Mouse (Mus musculus) heart, adult 2 months (tissue): ENCODE measurements at regions not wholly inside any gene's neighbourhood (a gene's known extent, or its start where the extent isn't known, plus 50 kb on each side); places are given as distances from the start of the nearest gene placed in this dataset.

Experiments used
- DNase-seq, 2 experiments: peaks; one replicate each; pipeline ENCODE4 v3.0.0; 2021
- H3K27ac ChIP-seq: fragments of 200-600 bp; 2 replicates; pipeline ENCODE4 v1.8.1; 2022
- H3K27me3 ChIP-seq: fragments of 200-500 bp; 2 replicates; pipeline ENCODE4 v1.6.1; 2012; ENCODE audit warnings: mild to moderate bottlenecking, low read length, inconsistent platforms, mixed read lengths; ENCODE audit not compliant: control insufficient read depth, insufficient read depth
- H3K36me3 ChIP-seq: fragments of 200-500 bp; 2 replicates; pipeline ENCODE4 v1.6.1; 2012; ENCODE audit warnings: low read length, inconsistent platforms; ENCODE audit not compliant: control insufficient read depth, insufficient read depth
- H3K4me1 ChIP-seq: fragments of 200-500 bp; 2 replicates; pipeline ENCODE4 v1.6.1; 2011; ENCODE audit warnings: low read length; ENCODE audit not compliant: control insufficient read depth, insufficient read depth
- H3K4me3 ChIP-seq: fragments of 200-600 bp; 2 replicates; pipeline ENCODE4 v1.8.1; 2022
- H3K79me2 ChIP-seq: fragments of 200-500 bp; replicated peaks from 2 replicates; pipeline ENCODE4 v1.6.1; 2012; ENCODE audit warnings: mild to moderate bottlenecking, inconsistent platforms, low read length, moderate library complexity, mixed read lengths; ENCODE audit not compliant: control insufficient read depth, insufficient read depth
- H3K9ac ChIP-seq: fragments of 200-500 bp; 2 replicates; pipeline ENCODE4 v1.6.1; 2012; ENCODE audit warnings: low read depth, mild to moderate bottlenecking, control low read depth, inconsistent platforms, low read length, mixed read lengths
- CTCF ChIP-seq: fragments of 200-600 bp; IDR thresholded peaks from 2 replicates; pipeline ENCODE4 v1.8.1; 2022; ENCODE audit warnings: antibody characterized with exemption, mild to moderate bottlenecking, moderate library complexity
- EP300 ChIP-seq: fragments of 200-500 bp; IDR thresholded peaks from 2 replicates; pipeline ENCODE4 v1.6.1; 2011; ENCODE audit warnings: low read depth, low read length, control low read depth; ENCODE audit not compliant: insufficient read depth
- POLR2A ChIP-seq: fragments of 200-500 bp; IDR thresholded peaks from 2 replicates; pipeline ENCODE4 v1.6.1; 2011; ENCODE audit warnings: mild to moderate bottlenecking, low read depth, low read length, control low read depth; ENCODE audit not compliant: insufficient read depth
- WGBS: fragments of 180-500 bp; shearing (Covaris S2); methylation state at CpG from one replicate; pipeline ENCODE4 v1.1.7; 2018; 5-methylcytosine and 5-hydroxymethylcytosine counted together
- intact Hi-C: fragments of 180-260 bp; cut with DNase I; formaldehyde crosslinking; loops from one replicate; pipeline ENCODE4 v1.15.1; 2025

DNA sequence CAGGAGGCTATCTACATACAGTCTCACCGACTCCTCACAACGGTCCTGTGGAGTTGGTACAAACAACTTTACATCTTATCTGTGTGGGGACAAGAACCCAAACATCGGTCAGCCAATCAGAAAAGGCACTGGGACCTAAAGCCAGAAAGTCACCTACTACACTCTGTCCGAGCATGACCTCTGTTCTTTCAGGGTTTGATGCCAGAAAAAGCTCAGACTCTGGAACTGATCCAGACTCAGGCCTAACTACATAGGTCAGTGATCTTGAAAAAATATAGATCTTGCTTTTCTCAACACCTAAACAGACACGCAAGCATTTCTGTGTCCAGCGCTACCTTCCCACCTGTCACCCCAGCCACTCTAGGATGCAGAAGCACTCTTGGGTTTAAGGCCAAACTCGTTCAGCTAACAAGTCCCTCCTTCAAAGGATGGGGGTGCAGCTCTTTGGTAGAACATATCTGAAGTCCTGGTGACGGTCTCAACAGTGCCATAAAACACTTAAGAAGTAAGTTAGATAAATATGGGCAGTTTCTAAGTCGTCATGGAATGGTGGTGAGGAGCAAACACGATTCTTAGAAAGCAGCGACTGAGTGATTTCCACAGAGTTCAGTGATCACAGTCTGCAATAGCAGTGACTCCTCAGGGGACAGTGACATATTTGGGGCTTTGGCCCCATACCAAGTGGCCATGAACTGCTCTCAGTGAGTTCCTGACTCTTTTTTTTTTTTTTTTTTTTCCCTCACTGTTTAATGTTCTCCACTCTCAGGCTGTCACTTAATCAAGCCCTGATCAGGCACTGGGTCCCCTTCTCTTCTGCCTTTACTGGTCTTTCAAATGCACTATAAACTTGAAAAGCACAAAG, 181.2 kb upstream of the Smim15 start:
- H3K36me3 ChIP-seq = no peaks in the 10 kb centered on the region
- no peak overlapping the region for H3K4me3 ChIP-seq
- intact Hi-C loops = no loop called here
- no peak for TF ChIP-seq EP300
- no peak for TF ChIP-seq CTCF
- no peak for TF ChIP-seq POLR2A
- peaks cover 5% of the 10 kb centered on the region; the same call in 1 of the 2 replicates for H3K79me2 ChIP-seq
- no peak overlapping the region for H3K27ac ChIP-seq
- peaks cover 8% of the 10 kb centered on the region for H3K4me1 ChIP-seq
- DNase-seq = no peak
- no peaks in the 10 kb centered on the region for H3K27me3 ChIP-seq
- WGBS = 51% methylated on average over 11 of the region's 11 CpGs
- H3K9ac ChIP-seq = no peak overlapping the region

DNA sequence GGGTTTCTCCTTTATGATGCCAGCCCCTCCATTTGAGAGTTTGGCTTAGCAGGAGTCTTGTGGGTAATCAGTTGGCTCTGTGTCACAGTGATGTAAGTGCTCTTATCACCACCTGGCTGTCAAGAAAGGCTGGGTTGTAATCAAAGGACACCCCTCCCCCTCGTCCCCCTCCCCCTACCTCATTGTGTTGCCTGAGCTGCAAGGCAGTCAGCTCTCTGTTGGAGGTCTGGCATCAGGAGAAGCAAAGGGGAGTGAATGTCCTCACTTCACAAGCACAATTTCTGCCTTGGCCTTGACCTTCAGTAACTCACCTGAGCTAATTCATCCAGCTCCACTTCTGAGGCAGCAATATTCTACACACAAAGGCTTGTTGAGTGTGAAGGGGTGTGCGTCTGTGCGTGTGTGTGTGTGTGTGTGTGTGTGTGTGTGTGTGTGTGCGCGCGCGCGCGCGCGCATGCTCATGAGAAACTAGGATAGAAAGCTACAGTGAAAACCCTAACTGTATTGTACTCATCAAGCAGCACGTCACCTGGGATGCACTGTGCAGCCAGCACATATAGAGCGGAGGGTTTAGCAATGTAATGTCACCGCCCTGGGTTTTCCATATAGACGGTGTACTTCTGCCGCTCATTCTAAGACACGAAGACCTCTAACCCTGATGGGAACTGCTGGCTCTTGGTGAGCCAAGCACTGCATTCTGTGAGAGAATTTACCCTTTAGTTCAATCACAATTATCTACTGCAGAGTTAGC, 182.7 kb upstream of the Smim15 start:
- intact Hi-C loops = no loop called here
- Histone ChIP-seq H3K27ac (no peak overlapping the region), H3K36me3 (0 out of 2 replicates have a peak, but pooled peaks cover 2% of the 10 kb centered on the region), H3K4me1 (peaks cover 8% of the 10 kb centered on the region), H3K79me2 (peaks cover 5% of the 10 kb centered on the region; the same call in 1 of the 2 replicates), H3K9ac (no peak overlapping the region), H3K27me3 (no peaks in the 10 kb centered on the region), H3K4me3 (no peak overlapping the region)
- WGBS = 81% methylated on average over 17 of the region's 17 CpGs
- TF ChIP-seq EP300 = no peak
- TF ChIP-seq POLR2A = no peak
- TF ChIP-seq CTCF = no peak
- DNase-seq = no peak

DNA sequence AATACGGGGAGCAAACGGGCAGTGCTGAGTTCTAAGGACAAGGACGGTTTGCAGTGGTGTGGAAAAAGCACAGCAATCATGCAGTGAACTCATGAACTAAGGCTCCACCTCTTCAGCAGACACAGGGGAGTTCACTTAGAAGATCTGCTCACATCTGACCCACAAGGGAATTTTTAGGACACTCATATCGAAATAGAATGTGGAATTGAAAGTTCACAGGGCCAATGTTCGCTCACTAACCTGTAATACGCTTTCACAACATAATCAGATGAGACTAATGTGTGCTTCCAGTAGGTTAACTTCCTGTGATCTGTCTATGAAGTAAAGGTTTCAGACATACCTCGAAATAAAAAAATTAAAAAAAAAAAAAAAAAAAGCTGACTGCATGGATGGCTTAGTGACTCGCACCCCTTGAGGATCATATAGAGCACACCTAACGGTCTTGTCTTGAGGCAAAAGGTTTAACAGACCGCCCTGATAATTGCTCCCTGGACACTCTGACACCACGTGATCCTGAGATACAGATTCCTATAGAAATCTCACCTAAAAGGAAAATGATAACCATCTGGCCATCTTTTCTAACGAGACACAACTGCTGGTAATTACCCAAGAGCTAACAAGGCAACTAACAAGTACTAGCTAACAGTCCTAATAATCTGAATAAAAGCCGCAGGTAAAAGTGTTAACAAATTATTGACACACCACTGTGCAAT, 187.0 kb upstream of the Smim15 start:
- TF ChIP-seq EP300 (no peak), CTCF (no peak), POLR2A (no peak)
- WGBS = 72% methylated on average over 13 of the region's 13 CpGs
- H3K27ac ChIP-seq = no peak overlapping the region

DNA sequence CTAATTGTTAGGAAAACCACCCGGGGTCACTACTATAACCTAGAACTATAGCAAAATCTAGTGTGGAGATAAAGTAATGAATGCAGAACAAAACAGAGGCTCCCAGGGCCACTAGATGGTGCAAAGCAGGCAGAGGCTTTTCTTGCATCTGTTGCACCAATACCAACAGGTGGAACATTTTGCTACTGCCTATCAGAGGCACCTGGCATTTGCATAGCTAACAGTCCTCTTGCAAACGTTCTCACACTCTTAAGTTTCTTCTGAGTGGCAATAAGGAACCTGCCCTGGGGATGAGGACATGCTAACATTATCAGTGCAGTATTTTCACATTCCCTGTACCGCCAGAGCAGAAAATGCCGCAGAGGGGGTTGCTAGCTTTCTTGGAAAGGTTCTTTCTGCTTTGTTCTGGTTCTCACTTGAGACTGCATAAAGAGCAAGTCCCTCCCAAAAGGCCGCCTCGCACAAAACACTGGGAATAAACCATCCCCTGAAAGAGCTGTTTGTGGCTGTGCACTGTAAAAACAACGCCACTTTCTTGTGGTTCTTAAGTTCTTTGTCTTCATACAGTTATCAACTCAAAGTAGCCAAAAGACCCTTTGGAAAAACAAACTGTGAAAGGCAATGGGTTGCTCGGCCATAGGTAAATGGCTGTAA, 193.2 kb upstream of the Smim15 start:
- no peaks in the 10 kb centered on the region for H3K27me3 ChIP-seq
- H3K79me2 ChIP-seq = peaks cover 6% of the 10 kb centered on the region
- H3K27ac ChIP-seq = no peak overlapping the region
- TF ChIP-seq EP300 = no peak
- TF ChIP-seq CTCF = no peak
- 82% methylated on average over 8 of the region's 8 CpGs for WGBS
- H3K9ac ChIP-seq = no peak overlapping the region
- intact Hi-C loops = no loop called here
- H3K36me3 ChIP-seq = 0 out of 2 replicates have a peak, but pooled peaks cover 2% of the 10 kb centered on the region
- H3K4me1 ChIP-seq = peaks cover 8% of the 10 kb centered on the region
- H3K4me3 ChIP-seq = no peak overlapping the region
- DNase-seq = no peak

More for the DNA sequence above, 187.0 kb upstream of the Smim15 start:
- H3K4me1 ChIP-seq = peaks cover 7% of the 10 kb centered on the region
- no peak overlapping the region for H3K4me3 ChIP-seq
- peaks cover 6% of the 10 kb centered on the region for H3K79me2 ChIP-seq
- no peak overlapping the region for H3K9ac ChIP-seq
- intact Hi-C loops = no loop called here
- H3K36me3 ChIP-seq = 0 out of 2 replicates have a peak, but pooled peaks cover 2% of the 10 kb centered on the region
- DNase-seq = no peak
- no peaks in the 10 kb centered on the region for H3K27me3 ChIP-seq

DNA sequence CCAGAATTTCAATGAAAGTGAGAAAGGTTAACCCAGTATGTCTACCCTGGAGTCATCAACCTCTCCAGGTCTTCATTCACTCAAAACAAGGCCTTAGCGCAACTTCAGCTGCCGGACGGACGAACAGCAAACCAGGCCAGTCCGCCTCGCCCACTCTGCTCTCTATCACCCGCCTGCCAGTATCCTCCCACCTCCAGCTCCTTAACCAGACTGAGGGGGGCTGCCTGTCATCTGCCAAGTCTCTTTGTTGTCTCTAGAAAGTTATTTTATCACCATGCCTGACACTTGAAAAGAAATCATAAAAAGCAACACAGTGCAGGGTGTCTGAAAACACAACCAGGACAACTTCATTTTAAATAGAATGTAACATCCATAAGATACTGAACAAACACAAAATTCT, 195.4 kb upstream of the Smim15 start:
- DNase-seq = no peak
- Histone ChIP-seq H3K9ac (no peak overlapping the region), H3K4me3 (no peak overlapping the region), H3K36me3 (0 out of 2 replicates have a peak, but pooled peaks cover 2% of the 10 kb centered on the region), H3K4me1 (peaks cover 8% of the 10 kb centered on the region), H3K79me2 (peaks cover 2% of the 10 kb centered on the region), H3K27me3 (no peaks in the 10 kb centered on the region), H3K27ac (no peak overlapping the region)
- WGBS = 76% methylated on average over 7 of the region's 7 CpGs
- no peak for TF ChIP-seq CTCF
- intact Hi-C loops = no loop called here
